Mouse (Mus musculus): ENCODE data around the gene Nudt9. TPM values are rescaled to one million over a fixed set of nuclear protein-coding genes. Genes with fewer than 3 reads are reported as not detected.

Nudt9 gene
- total and polyA plus RNA-seq, 2 experiments from 2014 or later: 51.0 to 62.9 TPM

GRCm38 (mm10) chr5:104072272-104072886, 26.3 kb downstream of the Nudt9 start:
- no peaks in the 10 kb centered on the region for H3K27me3 ChIP-seq (ENCODE audit: control insufficient read depth, insufficient read depth, low read length)
- H3K4me1 ChIP-seq (ENCODE audit: control insufficient read depth, insufficient read depth): no peaks in the 10 kb centered on the region
- peak overlapping the region; percentile 52 for H3K27ac ChIP-seq (ENCODE audit: low read depth)
- ATAC-seq (ENCODE audit: insufficient read depth, low read depth) (peak; percentile 89), DNase-seq (ENCODE audit: low spot score) (peak; percentile 71)
- H3K36me3 ChIP-seq (replicated peaks; ENCODE audit: control insufficient read depth, insufficient read depth, low read length): no peaks in the 10 kb centered on the region
- no peak for TF ChIP-seq EP300 (IDR thresholded peaks at IDR 0.05; ENCODE audit: low read depth)
- no peak for TF ChIP-seq CTCF (IDR thresholded peaks at IDR 0.05; ENCODE audit: low read depth)
- WGBS: 29% methylated on average over 7 of the region's 8 CpGs
- peak overlapping the region; percentile 22; the same call in 1 of the 2 replicates for H3K4me2 ChIP-seq (ENCODE audit: low read depth, low read length)
- no peak overlapping the region for H3K9ac ChIP-seq (replicated peaks; ENCODE audit: low read depth, low read length)
- no peaks in the 10 kb centered on the region for H3K9me3 ChIP-seq (replicated peaks; ENCODE audit: control insufficient read depth, low read length)
- H3K4me3 ChIP-seq (ENCODE audit: low read depth, low read length): no peak overlapping the region

DNA sequence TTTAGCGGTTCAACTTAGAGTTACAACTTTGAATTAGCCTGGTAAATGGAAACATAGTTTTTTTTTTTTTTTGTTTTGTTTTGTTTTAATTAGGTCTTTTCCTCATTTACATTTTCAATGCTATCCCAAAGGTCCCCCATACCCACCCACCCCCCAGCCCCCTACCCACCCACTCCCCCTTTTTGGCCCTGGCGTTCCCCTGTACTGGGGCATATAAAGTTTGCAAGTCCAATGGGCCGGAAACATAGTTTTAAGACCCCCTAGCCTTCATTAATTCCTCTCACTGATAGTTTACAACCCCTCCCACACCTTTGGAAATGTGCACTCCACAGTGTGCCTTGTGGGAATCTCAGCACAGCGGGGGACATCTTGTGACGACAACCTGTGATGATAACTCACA, 27.5 kb downstream of the Nudt9 start:
- Histone ChIP-seq H3K27me3 (ENCODE audit: control insufficient read depth, insufficient read depth, low read length) (no peaks in the 10 kb centered on the region), H3K4me2 (ENCODE audit: low read depth, low read length) (no peak overlapping the region), H3K9ac (replicated peaks; ENCODE audit: low read depth, low read length) (no peak overlapping the region), H3K36me3 (replicated peaks; ENCODE audit: control insufficient read depth, insufficient read depth, low read length) (no peaks in the 10 kb centered on the region), H3K27ac (ENCODE audit: low read depth) (no peak overlapping the region), H3K4me3 (ENCODE audit: low read depth, low read length) (no peak overlapping the region), H3K4me1 (ENCODE audit: control insufficient read depth, insufficient read depth) (no peaks in the 10 kb centered on the region), H3K9me3 (replicated peaks; ENCODE audit: control insufficient read depth, low read length) (no peaks in the 10 kb centered on the region)
- no peak for TF ChIP-seq EP300 (IDR thresholded peaks at IDR 0.05; ENCODE audit: low read depth)
- no peak for TF ChIP-seq CTCF (IDR thresholded peaks at IDR 0.05; ENCODE audit: low read depth)
- no peak for DNase-seq (ENCODE audit: low spot score)
- 76% methylated on average over 5 of the region's 5 CpGs for WGBS
- peak; percentile 84 for ATAC-seq (ENCODE audit: insufficient read depth, low read depth)

DNA sequence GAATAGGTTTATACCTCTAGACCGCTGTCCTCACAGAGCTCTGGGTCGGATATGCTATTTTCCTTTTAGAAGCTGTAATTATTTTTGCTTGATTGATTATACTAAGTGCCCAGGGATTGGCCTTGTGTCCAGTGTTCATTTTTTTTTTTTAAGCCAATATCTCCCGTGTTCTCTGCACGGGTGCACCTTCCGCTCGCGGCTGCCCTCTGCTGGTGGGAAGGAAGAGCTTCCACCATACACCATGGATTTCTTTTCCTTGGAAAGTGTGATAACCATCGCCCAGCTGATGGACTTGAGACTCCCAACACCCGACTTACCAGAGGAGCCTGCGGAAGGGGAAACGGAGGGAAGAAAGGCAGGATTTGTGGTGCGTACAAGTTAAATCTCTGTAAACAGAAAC, 28.3 kb downstream of the Nudt9 start:
- H3K4me1 ChIP-seq (ENCODE audit: control insufficient read depth, insufficient read depth): no peaks in the 10 kb centered on the region
- 24% methylated on average over 12 of the region's 12 CpGs for WGBS
- no peaks in the 10 kb centered on the region for H3K27me3 ChIP-seq (ENCODE audit: control insufficient read depth, insufficient read depth, low read length)
- peak overlapping the region; percentile 40 for H3K4me2 ChIP-seq (ENCODE audit: low read depth, low read length)
- DNase-seq (ENCODE audit: low spot score): peak; percentile 18
- H3K27ac ChIP-seq (ENCODE audit: low read depth): no peak overlapping the region
- TF ChIP-seq EP300 (IDR thresholded peaks at IDR 0.05; ENCODE audit: low read depth) (no peak), CTCF (IDR thresholded peaks at IDR 0.05; ENCODE audit: low read depth) (peak; percentile 71)
- H3K36me3 ChIP-seq (replicated peaks; ENCODE audit: control insufficient read depth, insufficient read depth, low read length): no peaks in the 10 kb centered on the region
- H3K9me3 ChIP-seq (replicated peaks; ENCODE audit: control insufficient read depth, low read length): no peaks in the 10 kb centered on the region
- no peak overlapping the region for H3K9ac ChIP-seq (replicated peaks; ENCODE audit: low read depth, low read length)
- no peak overlapping the region for H3K4me3 ChIP-seq (ENCODE audit: low read depth, low read length)
- ATAC-seq (ENCODE audit: insufficient read depth, low read depth): no peak

GRCm38 (mm10) chr5:104076361-104076760, 30.3 kb downstream of the Nudt9 start:
- ATAC-seq (ENCODE audit: insufficient read depth, low read depth) (no peak), DNase-seq (ENCODE audit: low spot score) (no peak)
- TF ChIP-seq EP300 (IDR thresholded peaks at IDR 0.05; ENCODE audit: low read depth) (no peak), CTCF (IDR thresholded peaks at IDR 0.05; ENCODE audit: low read depth) (no peak)
- 26% methylated on average over 10 of the region's 10 CpGs for WGBS
- Histone ChIP-seq H3K9me3 (replicated peaks; ENCODE audit: control insufficient read depth, low read length) (no peaks in the 10 kb centered on the region), H3K36me3 (replicated peaks; ENCODE audit: control insufficient read depth, insufficient read depth, low read length) (no peaks in the 10 kb centered on the region; the same call in 1 of the 2 replicates), H3K27me3 (ENCODE audit: control insufficient read depth, insufficient read depth, low read length) (no peaks in the 10 kb centered on the region), H3K4me2 (ENCODE audit: low read depth, low read length) (no peak overlapping the region), H3K9ac (replicated peaks; ENCODE audit: low read depth, low read length) (no peak overlapping the region), H3K27ac (ENCODE audit: low read depth) (no peak overlapping the region), H3K4me1 (ENCODE audit: control insufficient read depth, insufficient read depth) (no peaks in the 10 kb centered on the region), H3K4me3 (ENCODE audit: low read depth, low read length) (no peak overlapping the region)

DNA sequence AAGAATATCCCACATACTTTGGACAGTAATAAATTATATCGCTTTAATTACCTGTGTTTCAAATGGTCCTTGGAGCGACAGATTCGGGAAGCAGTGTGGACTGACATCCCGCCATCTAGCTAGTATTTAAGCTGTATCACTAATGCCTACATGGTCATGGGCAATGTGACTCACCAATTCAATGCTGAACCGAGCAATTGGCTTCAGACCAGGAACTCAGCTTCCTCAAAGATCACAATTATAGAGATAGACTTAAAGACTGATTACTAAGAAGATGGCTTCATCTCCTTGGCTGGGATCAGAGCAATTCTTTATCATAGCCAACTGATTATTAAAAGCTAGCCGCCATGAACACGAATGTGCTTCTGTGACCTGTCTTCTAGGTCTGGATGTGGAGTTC, 31.4 kb downstream of the Nudt9 start, which contains the start of gene Gm17660:
TSS of gene Gm17660 (minus strand) at position 101 of the 400 bp plus-strand sequence.
- no peak for ATAC-seq (ENCODE audit: insufficient read depth, low read depth)
- Histone ChIP-seq H3K4me1 (ENCODE audit: control insufficient read depth, insufficient read depth) (no peaks in the 10 kb centered on the region), H3K27ac (ENCODE audit: low read depth) (no peak within 1 kb of the TSS), H3K9me3 (replicated peaks; ENCODE audit: control insufficient read depth, low read length) (no peaks in the 10 kb centered on the region), H3K36me3 (replicated peaks; ENCODE audit: control insufficient read depth, insufficient read depth, low read length) (no peaks in the 10 kb centered on the region; the same call in 1 of the 2 replicates), H3K4me2 (ENCODE audit: low read depth, low read length) (no peak within 1 kb of the TSS), H3K27me3 (ENCODE audit: control insufficient read depth, insufficient read depth, low read length) (no peaks in the 10 kb centered on the region), H3K4me3 (ENCODE audit: low read depth, low read length) (no peak within 1 kb of the TSS), H3K9ac (replicated peaks; ENCODE audit: low read depth, low read length) (no peak within 1 kb of the TSS)
- TF ChIP-seq EP300 (IDR thresholded peaks at IDR 0.05; ENCODE audit: low read depth): no peak
- no peak for TF ChIP-seq CTCF (IDR thresholded peaks at IDR 0.05; ENCODE audit: low read depth)
- DNase-seq (ENCODE audit: low spot score): no peak
- WGBS: 86% methylated on average over 7 of the region's 7 CpGs

DNA sequence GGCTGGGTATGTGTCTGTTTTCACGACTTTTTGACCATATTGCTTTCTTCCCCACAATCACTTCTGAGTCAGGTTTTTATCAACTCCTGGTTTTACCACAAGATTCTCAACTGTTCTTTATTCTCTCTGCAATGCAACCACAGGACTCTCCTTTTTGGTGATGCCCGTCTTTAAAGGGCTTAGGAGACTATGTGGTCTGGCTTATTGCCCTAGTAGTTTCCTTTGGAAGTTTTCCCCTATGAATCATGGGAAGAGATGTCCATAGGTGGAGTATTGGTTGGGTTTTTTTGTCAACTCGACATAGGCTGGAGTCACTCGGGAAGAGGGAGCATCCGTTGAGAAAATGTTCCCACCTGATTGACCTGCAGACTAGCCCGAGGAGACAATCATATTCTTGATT, 34.6 kb downstream of the Nudt9 start:
- DNase-seq (ENCODE audit: low spot score) (no peak), ATAC-seq (ENCODE audit: insufficient read depth, low read depth) (no peak)
- Histone ChIP-seq H3K36me3 (replicated peaks; ENCODE audit: control insufficient read depth, insufficient read depth, low read length) (peaks cover 16% of the 10 kb centered on the region; the same call in 1 of the 2 replicates), H3K27me3 (ENCODE audit: control insufficient read depth, insufficient read depth, low read length) (no peaks in the 10 kb centered on the region), H3K27ac (ENCODE audit: low read depth) (no peak overlapping the region), H3K4me1 (ENCODE audit: control insufficient read depth, insufficient read depth) (no peaks in the 10 kb centered on the region), H3K4me2 (ENCODE audit: low read depth, low read length) (no peak overlapping the region), H3K9ac (replicated peaks; ENCODE audit: low read depth, low read length) (no peak overlapping the region), H3K4me3 (ENCODE audit: low read depth, low read length) (no peak overlapping the region), H3K9me3 (replicated peaks; ENCODE audit: control insufficient read depth, low read length) (no peaks in the 10 kb centered on the region)
- TF ChIP-seq EP300 (IDR thresholded peaks at IDR 0.05; ENCODE audit: low read depth) (no peak), CTCF (IDR thresholded peaks at IDR 0.05; ENCODE audit: low read depth) (no peak)
- WGBS: 80% methylated on average over 6 of the region's 6 CpGs
